Mouse (Mus musculus) left cerebral cortex, postnatal 10 days (tissue): ENCODE measurements around the gene Tmem80. TPM values are rescaled to one million over a fixed set of nuclear protein-coding genes. Genes with fewer than 3 reads are reported as not detected.

Source experiments
- DNase-seq, 2 experiments: peaks; one replicate each; pipeline ENCODE4 v3.0.0; 2021 to 2022; ENCODE audit warnings: low spot score in 2 of 2, mixed read lengths in 1 of 2; ENCODE audit errors: extremely low spot score in 1 of 2
- intact Hi-C: fragments of 180-260 bp; cut with DNase I; formaldehyde crosslinking; loops from one replicate; pipeline ENCODE4 v1.15.1; 2025
- total RNA-seq, 2 experiments: library from RNA; stranded (reverse); gene quantifications; 2 replicates each; pipeline ENCODE4 v1.2.3; 2021

The Tmem80 gene
- 10 to 100 TPM; 21.6 to 23.5 TPM for total RNA-seq

DNA sequence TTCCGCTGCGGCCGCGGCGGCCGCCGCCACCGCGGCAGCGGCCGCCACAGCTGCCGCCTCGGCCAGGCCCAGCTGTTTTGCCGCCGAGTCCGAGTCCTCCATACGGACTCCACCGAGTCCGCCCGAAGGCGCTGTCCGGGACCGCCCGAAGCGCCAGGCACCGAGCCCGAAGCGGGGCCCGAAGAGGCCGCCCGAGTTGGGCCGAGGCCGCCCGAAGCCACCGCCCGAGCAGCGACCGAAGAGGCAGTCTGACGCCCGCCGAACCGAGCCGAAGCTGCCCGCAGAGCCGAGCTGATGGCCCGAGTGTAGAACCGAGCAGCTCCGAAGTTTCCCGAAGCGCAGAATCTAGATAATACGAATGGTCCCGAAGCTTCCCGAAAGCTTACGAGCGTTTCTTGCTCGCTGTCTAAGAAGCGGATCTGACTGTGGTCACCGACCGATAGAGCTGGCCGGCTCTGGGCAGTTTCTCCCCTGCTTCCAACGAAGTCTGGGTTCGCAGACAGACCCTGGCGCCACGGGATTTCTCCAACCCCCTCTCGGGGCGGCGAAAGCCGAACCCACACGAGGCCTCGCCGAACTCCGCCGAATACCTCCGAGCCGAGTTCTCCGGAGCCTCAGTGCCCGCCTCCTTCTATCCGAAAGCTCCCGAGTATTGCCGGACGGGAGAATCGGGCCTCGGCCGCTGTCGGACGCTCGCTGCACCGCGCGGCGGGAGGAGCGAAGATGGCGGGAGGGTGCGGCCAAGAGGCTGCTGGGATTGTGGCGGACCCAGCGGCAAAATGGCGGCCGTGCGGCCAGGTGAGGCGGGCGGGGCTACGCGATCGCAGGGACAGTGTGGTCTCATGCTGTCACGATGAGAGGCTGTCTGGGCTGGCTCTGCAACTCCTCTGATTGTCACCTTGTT lies at the start of gene Tmem80, which contains the start of gene Deaf1:
TSS of gene Tmem80 (plus strand) at position 271 of the 904 bp plus-strand sequence.
TSS of gene Deaf1 (minus strand) at position 222 of the 904 bp plus-strand sequence.
- peak; percentile 100 for DNase-seq
- intact Hi-C loops = no loop called here

DNA sequence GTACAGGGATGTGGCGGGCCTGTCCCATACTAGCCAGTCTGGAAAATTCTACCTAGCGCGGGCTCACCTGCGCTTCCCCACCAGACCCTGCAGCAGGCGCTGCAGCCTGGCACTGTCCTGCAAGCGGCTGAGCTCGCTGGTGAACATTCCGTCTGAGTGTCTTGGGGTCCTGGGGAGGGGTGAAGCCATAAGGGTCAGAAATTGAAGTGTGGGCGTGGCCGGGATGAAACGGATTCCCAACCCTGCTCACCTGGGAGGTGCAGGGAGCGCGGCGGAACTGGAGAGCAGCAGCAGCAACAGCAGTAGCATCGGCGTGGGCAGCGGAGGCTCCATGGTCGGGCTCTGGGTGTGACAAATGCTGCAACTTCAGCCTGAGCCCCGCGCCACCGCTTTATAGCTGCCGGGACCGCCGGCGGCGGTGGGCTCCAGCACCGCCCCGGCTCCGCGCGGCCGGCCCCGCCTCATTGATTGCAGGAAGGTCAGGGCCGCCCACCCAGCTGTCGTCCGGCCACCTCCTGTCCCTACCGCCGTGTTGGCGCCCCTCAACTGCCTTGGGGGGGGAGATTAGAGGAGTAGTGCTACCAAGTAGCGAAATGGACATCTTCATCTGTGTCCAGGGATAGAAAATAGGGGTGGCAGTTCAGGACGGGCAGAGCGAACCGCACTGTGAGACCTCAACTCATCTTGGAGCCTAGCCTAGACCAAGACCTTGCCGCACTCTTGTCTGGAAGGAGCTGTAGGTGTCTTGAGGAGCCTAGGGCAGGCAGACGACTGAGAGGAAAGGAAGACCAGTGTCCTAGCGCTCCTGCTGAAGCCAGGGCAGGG lies 48.6 kb upstream of the Tmem80 start, which contains the start of gene Sct:
TSS of gene Sct (minus strand) at position 368 of the 825 bp plus-strand sequence.
- intact Hi-C loops = no loop called here
- no peak for DNase-seq

DNA sequence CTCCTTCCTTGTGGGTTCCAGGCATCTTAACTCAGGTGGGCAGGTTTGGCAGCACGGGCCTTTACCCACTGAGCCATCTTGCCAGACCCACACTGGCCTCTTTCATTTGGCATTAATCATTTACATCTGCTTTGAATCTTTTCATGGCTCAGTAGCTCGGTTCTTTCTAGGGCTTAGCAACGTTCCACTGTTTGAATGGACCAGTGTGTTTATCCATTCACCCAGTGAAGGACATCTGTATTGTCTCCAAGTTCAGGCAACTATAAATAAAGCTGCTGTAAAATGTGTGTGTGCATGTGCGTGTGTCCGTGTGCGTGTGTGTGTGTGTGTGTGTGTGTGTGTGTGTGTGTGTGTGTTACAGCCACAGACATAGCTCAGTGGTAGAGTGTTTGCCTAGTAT lies 46.1 kb upstream of the Tmem80 start:
- intact Hi-C loops = no loop called here
- no peak for DNase-seq

DNA sequence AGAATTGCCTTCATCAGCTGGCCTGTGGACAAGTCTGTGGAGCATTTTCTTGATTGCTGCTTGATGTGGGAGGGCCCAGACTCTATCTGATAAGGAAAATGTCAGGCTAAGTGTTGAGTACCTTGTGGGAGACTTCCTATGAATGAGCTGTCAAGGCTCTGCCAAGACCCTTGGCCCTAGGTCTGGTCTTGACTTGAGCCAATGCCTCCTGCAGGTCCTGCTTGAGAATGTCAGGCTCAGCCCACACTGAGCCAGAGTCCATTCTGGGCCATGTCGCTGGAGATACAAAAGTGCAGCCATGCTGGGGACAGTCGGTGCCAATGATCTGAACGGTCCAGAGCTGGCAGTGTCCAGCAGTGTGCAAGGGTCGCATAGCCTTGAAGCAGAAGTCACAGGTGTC lies 44.8 kb upstream of the Tmem80 start:
- no peak for DNase-seq
- intact Hi-C loops = no loop called here

DNA sequence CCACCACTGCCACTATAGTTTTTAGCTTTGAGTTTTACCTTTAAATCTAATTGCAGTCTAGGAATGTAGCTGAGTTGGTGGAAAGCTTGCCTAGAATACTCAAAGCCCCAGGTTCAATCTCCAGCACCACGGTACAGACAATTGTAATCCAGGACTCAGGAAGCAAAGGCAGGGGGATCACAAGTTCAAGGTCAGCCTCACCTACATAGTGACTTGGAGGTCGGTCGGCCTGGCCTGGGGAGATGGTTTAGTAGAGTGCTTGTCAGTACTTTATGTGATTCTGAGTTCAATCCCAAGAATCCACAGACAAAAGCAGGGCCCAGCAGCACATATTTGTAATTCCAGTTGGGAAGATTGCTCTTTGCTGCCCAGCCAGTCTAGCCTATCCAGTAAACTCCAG lies 39.5 kb upstream of the Tmem80 start:
- DNase-seq = no peak
- intact Hi-C loops = no loop called here

DNA sequence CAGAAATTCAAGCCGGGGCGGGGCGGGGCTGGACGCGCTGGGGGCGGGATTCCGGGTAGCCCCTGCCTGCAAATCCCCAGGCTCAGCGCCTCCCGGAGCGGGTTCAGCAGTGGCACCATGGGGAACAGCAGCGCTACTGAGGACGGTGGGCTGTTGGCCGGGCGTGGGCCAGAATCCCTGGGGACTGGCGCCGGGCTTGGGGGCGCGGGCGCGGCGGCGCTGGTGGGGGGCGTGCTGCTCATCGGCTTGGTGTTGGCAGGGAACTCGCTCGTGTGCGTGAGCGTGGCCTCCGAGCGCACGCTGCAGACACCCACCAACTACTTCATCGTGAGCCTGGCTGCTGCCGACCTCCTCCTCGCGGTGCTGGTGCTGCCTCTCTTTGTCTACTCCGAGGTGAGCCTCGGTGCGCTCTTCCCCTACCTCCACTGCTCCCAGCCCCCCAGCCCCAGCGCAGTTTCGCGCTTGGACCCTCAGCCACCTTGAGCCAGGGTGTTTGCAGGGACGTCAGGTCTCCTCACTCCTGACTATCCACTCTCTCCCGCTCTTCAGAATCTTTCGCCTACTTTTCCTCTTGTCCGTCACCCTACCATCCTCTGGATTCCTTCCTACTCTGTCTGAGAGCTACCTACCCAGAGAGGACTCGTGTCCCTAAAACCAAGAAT lies 35.5 kb upstream of the Tmem80 start, which contains the start of gene Drd4:
TSS of gene Drd4 (plus strand) at position 86 of the 662 bp plus-strand sequence.
- intact Hi-C loops = no loop called here
- peak in 1 of 2 experiments; percentile 44 for DNase-seq

DNA sequence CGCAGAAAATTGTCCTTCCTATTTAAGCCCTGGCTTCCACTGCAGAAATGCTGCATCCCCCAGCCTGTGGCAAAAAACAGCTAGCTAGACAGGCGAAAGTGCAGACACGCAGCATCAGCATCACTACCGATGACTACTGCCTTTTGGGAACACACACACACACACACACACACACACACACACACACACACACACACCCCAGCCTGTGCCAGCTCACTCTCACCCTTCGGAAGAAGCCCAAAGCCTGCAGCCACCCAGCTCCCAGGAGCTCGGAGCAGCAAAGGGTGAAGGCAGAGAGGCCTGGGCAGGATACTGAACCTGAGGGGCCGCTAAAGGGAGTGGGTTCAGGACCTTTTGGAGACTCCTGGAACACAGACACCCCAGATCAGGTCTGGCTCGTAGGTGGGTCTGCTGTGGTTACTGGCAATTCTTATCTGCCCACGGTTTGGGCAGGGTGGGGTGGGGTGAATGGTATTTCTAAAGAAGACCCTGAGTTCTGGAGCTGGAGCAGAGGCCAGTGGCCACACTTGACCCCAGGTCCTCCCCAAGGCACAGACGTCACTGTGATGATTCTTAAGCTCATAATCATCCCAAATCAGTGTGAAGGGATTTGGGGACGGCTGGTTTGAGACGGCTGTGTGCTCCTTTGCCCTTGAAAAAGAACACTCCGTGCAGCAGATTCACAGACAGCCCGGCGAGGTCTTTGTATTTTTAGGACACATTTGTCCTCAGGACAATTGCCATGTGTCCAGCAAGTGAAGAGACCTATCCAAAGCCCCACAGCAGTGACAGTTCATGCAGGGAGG lies 34.8 kb upstream of the Tmem80 start:
- no peak for DNase-seq

DNA sequence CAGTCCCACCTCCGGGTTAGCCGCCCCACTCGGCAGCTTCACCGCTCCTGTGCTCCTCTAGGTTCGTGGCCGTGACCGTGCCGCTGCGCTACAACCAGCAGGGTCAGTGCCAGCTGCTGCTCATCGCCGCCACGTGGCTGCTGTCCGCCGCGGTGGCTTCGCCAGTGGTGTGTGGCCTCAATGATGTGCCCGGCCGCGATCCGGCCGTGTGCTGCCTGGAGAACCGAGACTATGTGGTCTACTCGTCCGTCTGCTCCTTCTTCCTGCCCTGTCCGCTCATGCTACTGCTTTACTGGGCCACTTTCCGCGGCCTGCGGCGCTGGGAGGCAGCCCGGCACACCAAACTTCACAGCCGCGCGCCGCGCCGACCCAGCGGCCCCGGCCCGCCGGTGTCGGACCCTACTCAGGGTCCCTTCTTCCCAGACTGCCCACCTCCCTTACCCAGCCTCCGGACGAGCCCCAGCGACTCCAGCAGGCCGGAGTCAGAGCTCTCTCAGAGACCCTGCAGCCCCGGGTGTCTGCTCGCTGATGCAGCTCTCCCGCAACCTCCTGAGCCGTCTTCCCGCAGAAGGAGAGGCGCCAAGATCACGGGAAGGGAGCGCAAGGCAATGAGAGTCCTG lies 33.6 kb upstream of the Tmem80 start:
- peak in 1 of 2 experiments; percentile 50 for DNase-seq
- intact Hi-C loops = no loop called here

More for the DNA sequence above, 34.8 kb upstream of the Tmem80 start:
- intact Hi-C loops = no loop called here

DNA sequence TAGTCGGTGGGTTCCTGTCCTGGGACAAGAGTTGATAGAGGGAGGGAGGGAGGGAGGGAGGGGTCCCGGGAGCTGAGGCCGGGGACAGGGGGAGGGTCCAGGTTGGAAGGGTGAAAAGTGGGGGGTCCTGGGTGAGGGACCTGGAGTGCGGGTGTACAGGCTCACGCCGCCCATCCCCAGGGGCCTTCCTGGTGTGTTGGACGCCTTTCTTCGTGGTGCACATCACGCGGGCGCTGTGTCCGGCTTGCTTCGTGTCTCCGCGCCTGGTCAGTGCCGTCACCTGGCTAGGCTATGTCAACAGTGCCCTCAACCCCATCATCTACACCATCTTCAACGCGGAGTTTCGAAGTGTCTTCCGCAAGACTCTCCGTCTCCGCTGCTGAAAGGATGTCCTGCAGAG lies 33.1 kb upstream of the Tmem80 start:
- intact Hi-C loops = no loop called here
- DNase-seq = no peak

DNA sequence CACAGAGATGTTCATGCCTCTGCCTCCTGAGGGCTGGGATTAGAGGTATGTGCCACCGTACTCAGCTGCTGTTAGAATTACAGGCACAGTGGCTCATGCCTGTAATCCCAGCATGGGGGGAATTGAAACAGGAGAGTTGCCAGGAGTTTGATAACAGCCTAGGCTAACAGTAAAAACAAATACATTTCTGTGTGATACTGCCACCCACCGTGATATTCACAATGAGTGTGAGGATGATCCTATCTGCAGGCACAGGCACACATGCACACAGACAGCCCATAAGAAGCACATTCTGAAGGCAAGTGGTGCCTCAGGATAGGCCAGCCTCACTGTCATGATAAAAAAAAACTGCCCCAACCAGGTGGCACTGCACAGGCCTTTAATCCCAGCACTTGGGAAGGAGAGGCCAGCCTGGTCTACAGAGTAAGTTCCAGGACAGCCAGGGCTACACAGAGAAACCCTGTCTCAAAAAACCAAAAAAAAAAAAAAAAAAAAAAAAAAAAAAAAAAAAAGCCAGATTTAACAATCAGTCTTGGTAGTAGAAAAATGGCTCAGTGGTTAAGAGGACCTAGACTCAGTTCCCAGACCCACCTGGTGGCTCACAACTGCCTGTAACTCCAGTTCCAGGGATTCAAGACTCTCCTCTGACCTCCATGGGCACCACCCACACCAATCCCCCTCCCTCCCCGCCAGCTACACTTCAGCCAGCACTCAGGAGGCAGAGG lies 29.5 kb upstream of the Tmem80 start:
- intact Hi-C loops = no loop called here
- no peak for DNase-seq

DNA sequence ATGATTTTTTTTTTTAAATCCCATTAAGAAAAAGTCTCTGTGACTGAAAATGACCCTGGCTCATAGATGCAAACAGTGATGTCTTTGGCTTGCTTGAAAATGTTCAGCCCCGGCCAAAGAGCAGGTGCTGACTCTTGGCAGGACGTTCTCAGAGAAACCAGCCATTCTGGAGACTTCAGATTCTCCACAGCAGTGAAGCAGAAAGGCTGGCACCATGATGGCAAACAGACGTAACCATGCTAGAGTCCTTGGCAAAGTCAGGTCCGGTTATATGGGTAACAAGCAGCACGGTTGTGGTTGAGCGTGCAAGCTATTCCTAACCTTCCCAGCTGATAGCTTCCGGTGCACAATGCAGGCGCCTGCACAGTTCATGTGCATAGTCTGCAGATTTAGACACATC lies 28.4 kb upstream of the Tmem80 start:
- peak in 1 of 2 experiments; percentile 9 for DNase-seq

DNA sequence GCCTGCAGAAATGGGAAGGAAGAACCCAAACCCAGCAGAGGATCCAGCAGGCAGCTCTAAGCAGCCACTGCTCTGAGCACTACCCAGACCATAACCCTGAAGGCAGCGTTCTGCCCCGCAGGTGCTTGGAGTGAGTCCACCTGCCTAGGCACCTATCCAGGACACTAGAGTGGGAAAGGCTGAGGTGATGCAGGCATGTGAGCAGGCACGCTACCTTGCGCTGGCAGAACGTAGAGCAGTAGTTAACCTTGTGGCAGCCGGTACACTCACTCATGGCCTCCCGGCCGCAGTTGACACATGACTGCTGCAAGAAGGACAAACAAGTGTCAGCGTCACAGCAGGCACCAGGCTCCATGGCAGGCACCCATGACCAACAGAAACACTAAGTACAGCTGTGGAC lies 26.2 kb upstream of the Tmem80 start:
- DNase-seq = no peak
- intact Hi-C loops = loop anchor here (5.0 kb wide), 1 partner anchor 54 kb away; no protein-coding TSS in a partner anchor

More for the DNA sequence above, 28.4 kb upstream of the Tmem80 start:
- intact Hi-C loops = no loop called here

DNA sequence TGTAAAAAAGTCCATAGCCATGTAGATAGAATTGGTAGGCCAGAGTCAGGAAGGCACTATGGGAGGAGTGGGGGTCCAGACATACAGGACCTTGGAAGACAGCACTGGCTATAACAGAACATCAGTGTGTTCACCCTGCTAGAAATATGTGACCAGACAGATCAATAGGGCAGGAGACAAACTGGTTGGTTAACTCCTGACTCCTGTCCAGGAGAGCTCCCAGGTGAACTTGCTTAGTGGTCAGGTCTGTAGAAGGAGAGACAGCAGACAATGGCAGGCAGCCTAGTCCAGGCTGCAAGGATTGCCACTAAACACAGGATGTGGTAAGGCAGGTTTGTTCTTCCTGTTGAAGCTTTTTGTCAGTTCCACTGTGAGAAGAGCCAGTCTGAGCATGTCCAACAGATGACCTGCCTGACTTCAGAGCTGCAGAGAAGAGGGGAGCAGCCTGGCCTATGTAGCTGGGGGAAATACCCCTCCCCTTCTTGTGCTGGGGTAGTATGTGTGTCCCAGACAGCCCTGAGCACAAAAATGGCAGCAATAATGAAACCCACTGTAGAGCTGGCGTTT lies 24.8 kb upstream of the Tmem80 start:
- intact Hi-C loops = loop anchor here (5.0 kb wide), 1 partner anchor 55 kb away; no protein-coding TSS in a partner anchor

DNA sequence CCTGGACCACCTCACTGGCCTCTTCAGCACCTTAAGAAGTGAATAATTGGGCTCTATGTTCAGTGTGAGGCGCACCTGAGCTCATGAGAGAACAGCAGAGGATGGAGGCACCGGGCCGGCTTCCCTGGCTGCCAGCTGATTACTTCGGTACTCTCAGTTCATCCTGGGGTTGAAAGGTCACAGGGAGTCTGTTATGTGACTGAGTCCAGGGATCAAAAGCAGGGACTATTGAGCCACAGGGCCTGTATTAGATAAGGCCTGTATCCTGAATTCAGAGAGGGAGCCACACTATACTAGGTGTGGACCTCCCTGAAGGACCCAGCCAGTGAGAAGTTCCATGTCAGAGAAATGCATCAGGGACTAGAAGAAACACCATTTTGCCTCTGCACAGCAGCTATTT lies 23.0 kb upstream of the Tmem80 start:
- DNase-seq = no peak
- intact Hi-C loops = loop anchor here (5.0 kb wide), 1 partner anchor 57 kb away; no protein-coding TSS in a partner anchor

More for the DNA sequence above, 24.8 kb upstream of the Tmem80 start:
- no peak for DNase-seq

DNA sequence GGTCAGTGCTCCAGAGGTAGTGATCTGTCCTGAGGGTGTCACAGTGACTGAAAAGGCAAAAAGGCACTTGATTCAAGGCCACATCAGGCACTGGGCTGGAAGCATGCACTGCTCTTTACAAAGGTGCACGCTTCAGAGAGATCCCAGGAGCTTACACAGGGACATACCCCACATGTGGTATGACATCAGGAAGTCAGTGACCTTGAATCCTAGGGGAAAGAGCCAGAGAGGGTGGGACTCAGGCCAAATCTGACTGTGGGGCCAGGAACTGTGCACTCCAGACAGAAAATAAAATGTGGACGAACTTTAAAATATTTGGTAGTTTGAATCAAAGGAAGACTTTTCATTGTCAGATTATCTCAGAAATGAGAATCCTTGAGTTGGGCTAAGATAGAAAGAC lies 13.1 kb upstream of the Tmem80 start:
- DNase-seq = no peak
- intact Hi-C loops = no loop called here

DNA sequence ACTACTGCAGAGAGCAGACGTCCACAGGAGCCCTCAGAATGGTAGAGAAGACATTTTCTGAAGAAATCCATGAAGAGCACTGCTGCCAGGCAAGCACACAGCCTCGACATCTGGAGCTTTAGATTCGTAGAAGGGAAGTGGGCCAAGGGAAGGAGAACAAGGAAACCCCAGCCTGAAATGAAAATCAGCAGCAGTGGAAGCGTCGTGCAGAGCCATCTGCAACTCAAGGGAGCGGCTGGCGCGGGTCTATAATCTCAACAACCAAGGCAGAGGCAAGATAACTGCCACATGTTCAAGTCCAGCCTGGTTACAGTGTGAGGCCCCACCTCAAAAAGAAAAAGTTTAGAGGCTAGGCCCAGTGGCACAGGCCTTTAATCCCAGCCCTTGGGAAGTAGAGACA lies 12.5 kb upstream of the Tmem80 start:
- DNase-seq = peak in 1 of 2 experiments; percentile 38
- intact Hi-C loops = no loop called here

DNA sequence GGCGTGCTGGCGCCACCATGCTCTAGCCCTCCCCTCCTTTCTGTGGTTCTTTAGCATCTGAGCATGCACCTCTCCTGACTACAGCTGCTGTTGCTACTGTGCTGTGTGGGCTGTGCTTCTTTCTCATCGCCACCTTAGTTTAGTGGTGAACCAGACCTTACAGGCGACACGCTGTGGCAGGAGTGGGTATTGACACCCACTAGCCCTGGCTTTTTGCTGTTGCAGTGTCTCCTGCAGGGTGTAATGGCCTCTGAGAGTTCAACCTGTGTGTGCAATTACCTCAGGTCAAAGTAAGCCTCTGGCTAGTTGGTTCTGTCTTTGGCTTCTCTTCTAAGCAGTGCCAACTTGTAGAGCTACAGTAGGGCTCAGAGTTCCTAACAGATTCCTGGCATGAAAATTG lies 11.6 kb upstream of the Tmem80 start:
- DNase-seq = peak in 1 of 2 experiments; percentile 34

More for the DNA sequence above, 11.6 kb upstream of the Tmem80 start:
- intact Hi-C loops = no loop called here
